Mouse (Mus musculus) inflammation-experienced regulatory T-cells, adult 6 months (primary cell): ENCODE results near the gene Klhl25. TPM values are rescaled to one million over a fixed set of nuclear protein-coding genes. Genes with fewer than 3 reads are reported as not detected.
"Not testable (repeated sequence)": the region's sequence is repeated elsewhere in the genome, so short reads cannot be mapped to it uniquely, and the experiment has no call there.

Experiments used
- ATAC-seq: one replicate; pipeline ENCODE4 v1.8.0; 2017
- polyA plus RNA-seq, 3 experiments: library from polyadenylated mRNA; unstranded; fragments of 100-300 nt; shearing (Covaris generic); gene quantifications; one replicate each; pipeline ENCODE4 v1.2.1; 2017

The Klhl25 gene
- polyA plus RNA-seq, 3 experiments from 2014 or later, result 10.0 to 15.1 (median 14.4) TPM

- peak; percentile 46 for ATAC-seq
Measured at GRCm38 (mm10) chr7:75879436-75879835, 31.3 kb downstream of the Klhl25 start.

GRCm38 (mm10) chr7:75880236-75880635, 32.1 kb downstream of the Klhl25 start:
- no peak for ATAC-seq

- peak; percentile 72 for ATAC-seq
Measured at GRCm38 (mm10) chr7:75880650-75881049, 32.5 kb downstream of the Klhl25 start.

- peak; percentile 76 for ATAC-seq
Measured at GRCm38 (mm10) chr7:75881376-75881775, 33.3 kb downstream of the Klhl25 start.

GRCm38 (mm10) chr7:75881791-75882190, 33.7 kb downstream of the Klhl25 start:
- ATAC-seq, result peak; percentile 30

- no peak for ATAC-seq
Measured at GRCm38 (mm10) chr7:75891466-75891865, 43.4 kb downstream of the Klhl25 start.

GRCm38 (mm10) chr7:75892737-75893136, 44.6 kb downstream of the Klhl25 start:
- no peak for ATAC-seq

GRCm38 (mm10) chr7:75893709-75894108, 45.6 kb downstream of the Klhl25 start:
- no peak for ATAC-seq

GRCm38 (mm10) chr7:75897041-75897440, 48.9 kb downstream of the Klhl25 start:
- no peak for ATAC-seq

- ATAC-seq, result no peak
Measured at GRCm38 (mm10) chr7:75899102-75899501, 51.0 kb downstream of the Klhl25 start.

- ATAC-seq, result no peak
Measured at GRCm38 (mm10) chr7:75899517-75899916, 51.4 kb downstream of the Klhl25 start.

GRCm38 (mm10) chr7:75899954-75900353, 51.8 kb downstream of the Klhl25 start:
- ATAC-seq, result no peak

- no peak for ATAC-seq
Measured at GRCm38 (mm10) chr7:75905145-75905544, 57.0 kb downstream of the Klhl25 start.

GRCm38 (mm10) chr7:75910035-75910651, 62.0 kb downstream of the Klhl25 start:
- ATAC-seq, result peak; percentile 88

- peak; percentile 47 for ATAC-seq
Measured at GRCm38 (mm10) chr7:75910652-75911035, 62.5 kb downstream of the Klhl25 start.

GRCm38 (mm10) chr7:75913952-75914351, 65.8 kb downstream of the Klhl25 start:
- peak; percentile 37 for ATAC-seq

GRCm38 (mm10) chr7:75915550-75915949, 67.4 kb downstream of the Klhl25 start:
- peak; percentile 63 for ATAC-seq

- no peak for ATAC-seq
Measured at GRCm38 (mm10) chr7:75917662-75918061, 69.6 kb downstream of the Klhl25 start.

GRCm38 (mm10) chr7:75919745-75920144, 71.6 kb downstream of the Klhl25 start:
- not testable (repeated sequence) for ATAC-seq
